Mouse (Mus musculus) ovary, postnatal 36 days (tissue): ENCODE measurements around the gene Mosmo.
A peak's percentile ranks its signal among the peaks of the same experiment; 100 is the strongest.
"Not testable (repeated sequence)": the region's sequence is repeated elsewhere in the genome, so short reads cannot be mapped to it uniquely, and the experiment has no call there.

Source experiments
- DNase-seq: peaks from one replicate; pipeline ENCODE4 v3.0.0; 2022; ENCODE audit warnings: low spot score, mixed read lengths

Gene Mosmo

GRCm38 (mm10) chr7:120703888-120704287 is 26.5 kb downstream of the Mosmo start:
- no peak for DNase-seq

- DNase-seq: no peak
Measured at GRCm38 (mm10) chr7:120712071-120712470, 34.7 kb downstream of the Mosmo start.

DNA sequence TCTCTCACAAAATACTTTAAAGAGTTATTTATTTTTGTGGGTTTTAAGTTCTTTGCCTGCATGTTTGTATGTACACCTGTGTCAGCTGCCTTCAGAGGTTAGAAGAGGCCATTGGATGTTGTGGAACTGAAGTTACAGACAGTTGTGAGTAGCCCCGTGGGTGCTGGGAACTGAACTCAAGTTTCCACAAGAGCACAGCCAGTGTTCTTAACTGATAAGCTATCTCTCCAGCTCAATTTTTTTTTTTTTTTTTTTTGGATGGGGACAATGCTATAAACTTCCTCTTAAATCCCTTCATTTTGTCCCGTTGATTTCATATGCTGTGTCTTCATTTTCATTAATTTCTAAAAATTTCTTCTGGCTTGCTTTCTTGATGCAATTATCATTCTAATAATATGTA is 35.8 kb downstream of the Mosmo start:
- no peak for DNase-seq

DNA sequence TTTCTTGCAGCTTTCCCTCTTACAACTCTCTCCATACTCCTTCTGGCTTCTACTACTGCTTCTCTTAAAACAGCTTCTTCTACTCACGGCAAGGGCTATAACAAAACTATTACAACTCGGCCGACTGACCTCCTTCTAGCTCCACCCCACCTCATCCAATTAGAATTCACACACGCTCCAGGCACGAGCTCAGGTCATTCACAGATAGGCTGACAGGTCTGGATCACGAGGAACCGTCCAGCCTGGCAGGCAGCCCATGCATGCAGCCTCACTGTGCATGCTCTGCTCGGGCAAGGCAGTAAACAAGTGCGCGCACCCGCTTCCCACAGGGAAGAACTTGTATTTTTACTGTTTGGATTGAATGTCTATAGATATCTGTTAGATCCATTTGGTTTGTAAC is 36.5 kb downstream of the Mosmo start:
- not testable (repeated sequence) for DNase-seq

DNA sequence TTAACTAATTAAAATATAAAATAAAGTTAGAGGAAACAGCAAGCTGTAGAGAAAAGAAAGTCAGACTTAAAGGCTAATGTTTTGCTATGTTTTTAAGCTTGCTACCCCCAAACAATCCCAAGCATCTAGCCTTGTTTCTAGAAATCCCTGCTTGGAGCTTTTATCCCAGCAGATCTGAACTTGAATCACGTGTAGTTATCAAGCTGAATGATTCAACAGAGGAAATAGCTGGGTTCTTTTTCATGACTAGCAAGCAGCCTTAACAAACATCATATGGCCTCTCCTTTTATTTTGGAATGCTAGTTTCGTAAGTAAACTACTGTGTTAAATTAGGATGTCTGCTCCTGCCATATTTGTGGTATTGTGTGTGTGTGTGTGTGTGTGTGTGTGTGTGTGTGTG is 39.8 kb downstream of the Mosmo start:
- no peak for DNase-seq

GRCm38 (mm10) chr7:120721051-120721450 is 43.6 kb downstream of the Mosmo start:
- no peak for DNase-seq

DNA sequence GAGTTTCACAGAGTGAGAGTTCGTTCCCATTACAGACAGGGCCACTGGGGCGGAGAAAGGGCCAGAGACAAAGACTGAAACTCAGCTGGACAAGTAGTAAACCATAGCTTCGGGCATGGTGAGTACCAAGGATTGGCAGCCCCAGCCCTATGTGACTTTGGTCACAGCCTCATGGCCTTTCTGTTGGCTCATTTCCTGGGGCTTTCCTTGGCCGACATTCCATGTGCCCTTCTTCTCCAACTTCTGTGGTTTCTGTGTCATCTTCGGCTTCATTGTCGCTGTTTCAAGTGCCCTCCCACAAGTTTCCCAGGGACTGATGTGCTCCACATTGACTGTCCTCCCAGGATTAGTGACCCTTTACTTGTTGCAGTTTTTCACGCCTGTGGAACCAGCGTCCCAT is 44.0 kb downstream of the Mosmo start:
- no peak for DNase-seq

- no peak for DNase-seq
Measured at GRCm38 (mm10) chr7:120722063-120722462, 44.6 kb downstream of the Mosmo start.

DNA sequence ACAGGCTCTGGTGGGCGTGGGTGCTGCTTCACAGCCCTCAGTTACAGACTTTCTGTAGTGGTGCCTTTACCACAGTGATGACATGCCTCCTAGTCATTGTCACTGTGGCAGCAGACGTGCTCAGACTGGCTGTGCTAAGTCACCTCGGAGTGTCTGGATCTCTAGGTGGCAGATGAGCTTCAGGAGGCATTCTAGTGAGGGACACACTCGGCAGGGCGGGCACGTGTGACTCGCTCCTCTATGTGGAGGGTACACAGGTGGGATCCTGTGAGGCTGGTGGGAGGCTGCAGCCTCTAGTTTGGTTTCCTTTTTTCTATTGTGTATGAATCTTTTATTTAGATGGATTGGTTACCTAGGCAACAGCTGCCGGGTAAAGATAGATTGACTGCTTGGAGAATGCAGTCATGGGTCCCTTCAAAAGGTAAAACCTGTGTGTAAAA is 45.4 kb downstream of the Mosmo start:
- DNase-seq: no peak

DNA sequence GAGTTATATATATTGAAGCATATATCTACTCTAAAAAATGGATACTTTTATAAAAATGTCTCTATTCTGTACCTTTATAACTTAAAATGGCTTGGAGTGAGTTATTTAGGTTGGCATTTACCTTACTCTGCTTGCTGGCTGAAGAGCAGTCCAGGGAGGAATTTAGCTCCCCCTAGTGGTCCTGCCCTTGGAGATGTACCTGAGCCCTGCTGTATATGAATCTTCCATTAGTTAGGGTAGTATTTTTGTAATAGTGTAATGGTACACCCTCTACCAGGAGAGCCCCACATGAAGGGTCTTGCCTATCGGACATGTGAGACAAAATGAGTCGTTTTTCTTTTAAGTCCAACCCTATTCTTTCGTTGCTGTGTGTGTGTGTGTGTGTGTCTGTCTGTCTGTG is 50.2 kb downstream of the Mosmo start:
- DNase-seq: no peak

- no peak for DNase-seq
Measured at GRCm38 (mm10) chr7:120729635-120730034, 52.2 kb downstream of the Mosmo start.

GRCm38 (mm10) chr7:120732906-120733305 is 55.5 kb downstream of the Mosmo start:
- DNase-seq: no peak

DNA sequence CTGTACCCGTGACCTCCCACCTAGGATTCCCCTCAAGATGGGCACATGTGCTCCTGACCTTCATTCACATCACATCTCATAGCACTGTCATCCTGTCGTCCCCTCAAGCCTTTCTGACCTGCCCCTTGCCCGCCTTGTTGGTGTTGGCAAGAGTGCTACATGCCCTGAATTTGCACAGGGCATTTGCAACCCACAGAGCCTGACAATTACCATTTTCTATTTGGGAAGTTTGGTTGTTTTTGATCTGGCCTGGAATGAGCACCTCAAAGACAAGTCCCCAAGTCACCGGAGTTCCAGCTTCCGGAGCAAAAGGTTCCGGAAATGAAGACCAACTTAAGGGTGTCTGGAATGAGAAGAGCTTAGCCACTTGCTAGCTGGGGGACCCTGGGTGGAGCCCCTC is 61.6 kb downstream of the Mosmo start, which contains the start of gene Vwa3a:
Gene Vwa3a (plus strand): TSS at position 301 of the 400 bp plus-strand sequence.
- DNase-seq: no peak

- DNase-seq: no peak
Measured at GRCm38 (mm10) chr7:120739558-120740101, 62.2 kb downstream of the Mosmo start.

DNA sequence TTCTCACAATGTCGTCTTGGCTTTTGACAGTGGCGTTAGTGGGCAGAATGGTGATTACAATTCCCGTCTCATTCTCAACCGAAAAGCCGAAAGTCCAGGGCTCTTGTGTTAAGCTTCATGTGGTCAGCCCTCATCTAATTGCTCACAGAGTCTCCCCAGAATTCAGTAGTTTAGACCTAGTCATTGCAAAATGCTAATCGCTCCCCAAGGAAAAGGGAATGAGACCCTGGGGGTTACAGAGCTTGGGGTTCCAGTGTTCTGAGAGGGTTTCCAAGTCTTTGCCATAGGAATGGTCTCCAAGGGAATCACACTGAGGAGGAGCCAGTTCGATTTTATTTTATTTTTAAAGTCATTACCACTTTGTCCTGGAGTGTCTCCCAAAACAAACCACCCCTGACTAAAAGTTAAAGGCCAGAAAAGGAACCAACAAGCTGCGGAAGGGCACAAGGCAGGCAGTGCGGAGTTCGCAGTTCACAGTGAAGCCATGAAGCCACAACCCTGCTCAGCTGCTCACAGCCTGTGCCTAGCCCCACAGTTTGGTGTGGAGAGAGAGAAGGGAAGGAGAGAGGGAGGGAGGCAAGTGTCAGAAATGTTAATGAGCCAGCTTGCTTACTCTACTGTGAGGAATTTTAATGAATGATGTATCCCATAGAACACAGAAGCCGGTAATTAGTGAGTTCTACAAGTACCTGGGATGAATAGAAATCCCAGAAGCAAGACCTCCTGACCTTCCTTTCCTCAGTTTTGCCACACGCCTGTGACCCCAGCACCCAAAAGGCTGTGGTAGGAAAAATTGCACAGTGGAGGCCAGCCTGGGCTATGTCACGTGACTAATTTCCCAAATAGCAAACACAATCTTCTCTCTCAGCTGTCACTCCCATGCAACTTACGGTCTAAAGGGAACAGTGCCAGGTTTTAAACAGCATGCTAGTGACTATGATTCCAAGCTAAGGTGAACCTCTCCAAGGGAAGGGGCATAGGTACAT is 66.2 kb downstream of the Mosmo start:
- no peak for DNase-seq

DNA sequence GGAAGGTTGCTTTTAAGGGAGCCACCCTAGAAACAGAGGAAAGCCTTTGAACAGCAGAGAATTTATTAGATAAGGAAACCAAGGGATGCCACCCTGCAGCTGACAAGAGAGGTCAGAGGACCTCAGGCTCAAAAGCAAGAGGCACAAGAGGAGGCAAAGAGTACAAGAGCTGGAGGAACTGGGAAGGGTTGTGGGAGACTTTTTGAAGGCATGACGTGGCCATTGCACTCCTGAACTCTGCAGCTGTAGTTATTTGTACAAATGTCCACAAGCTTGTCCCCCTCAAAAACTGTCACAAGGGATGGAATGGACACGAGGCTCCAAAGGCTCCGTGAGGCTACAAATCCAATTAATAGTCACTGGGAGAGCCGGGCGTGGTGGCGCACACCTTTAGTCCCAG is 67.2 kb downstream of the Mosmo start:
- no peak for DNase-seq

DNA sequence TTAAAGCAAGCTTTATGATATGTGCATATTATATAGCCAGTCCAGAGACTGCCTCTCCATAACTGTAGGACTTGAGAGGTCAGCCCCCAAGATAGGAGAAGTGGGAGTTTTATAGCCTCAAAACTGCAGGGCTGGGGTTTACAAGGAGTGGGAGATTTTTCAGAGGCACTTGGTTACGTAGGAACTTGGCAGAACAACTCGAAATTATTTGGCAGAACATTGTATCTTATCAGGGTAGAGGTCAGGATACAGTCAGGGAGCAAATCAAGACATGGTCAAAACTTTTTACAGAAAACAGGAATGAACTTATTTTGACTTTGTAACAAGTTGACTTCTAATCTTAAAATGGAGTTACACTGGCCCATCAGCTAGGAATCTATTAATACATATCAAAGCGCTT is 68.6 kb downstream of the Mosmo start:
- DNase-seq: no peak

DNA sequence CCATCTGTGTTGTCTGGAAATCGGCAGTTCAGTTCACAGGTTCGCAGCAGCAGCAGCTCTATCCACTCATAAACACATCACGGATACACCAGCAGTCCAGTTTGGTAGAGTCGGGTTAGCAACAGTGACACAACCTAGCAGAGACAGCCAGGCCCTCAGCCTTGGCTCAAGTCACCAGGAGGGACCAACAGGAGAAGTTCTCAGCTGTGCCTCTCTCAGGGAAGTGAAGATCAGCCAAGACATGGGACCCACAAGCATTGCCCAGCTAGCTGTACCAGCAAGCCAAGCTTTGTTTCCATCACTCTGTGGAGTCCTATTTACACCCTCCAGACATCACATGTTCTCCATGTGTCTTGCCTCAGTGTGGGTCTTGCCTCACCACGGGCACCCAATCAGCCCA is 69.4 kb downstream of the Mosmo start:
- DNase-seq: no peak

- no peak for DNase-seq
Measured at GRCm38 (mm10) chr7:120748478-120748877, 71.1 kb downstream of the Mosmo start.

- DNase-seq: no peak
Measured at GRCm38 (mm10) chr7:120751330-120751729, 73.9 kb downstream of the Mosmo start.

- DNase-seq: no peak
Measured at GRCm38 (mm10) chr7:120751906-120752305, 74.5 kb downstream of the Mosmo start.

- peak; percentile 80 for DNase-seq
Measured at GRCm38 (mm10) chr7:120754671-120755070, 77.3 kb downstream of the Mosmo start.

DNA sequence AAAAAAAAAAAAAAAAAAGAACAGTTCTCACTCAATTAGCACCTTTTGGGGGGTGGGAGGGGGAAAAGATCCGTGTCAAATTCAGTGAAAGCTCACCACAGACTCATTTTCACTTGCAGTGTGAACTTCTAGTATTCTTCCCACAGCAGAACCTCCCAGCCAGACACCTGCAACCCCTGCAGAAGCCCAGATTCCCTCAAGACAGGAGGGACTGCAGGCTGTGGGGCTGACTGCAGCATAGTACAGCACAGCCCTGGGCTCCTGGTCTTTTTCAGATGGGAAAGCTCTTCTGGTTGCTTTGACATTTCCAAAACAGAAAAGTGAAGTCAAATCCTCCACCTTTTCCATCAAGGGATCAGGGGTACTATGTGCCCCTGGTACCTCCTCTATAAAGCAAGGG is 90.0 kb downstream of the Mosmo start:
- DNase-seq: no peak
